Mouse (Mus musculus) bone marrow macrophage, adult 2 months (primary cell): ENCODE data around the gene Gm8369. TPM values are rescaled to one million over a fixed set of nuclear protein-coding genes. Genes with fewer than 3 reads are reported as not detected.
"Not testable (repeated sequence)": the region's sequence is repeated elsewhere in the genome, so short reads cannot be mapped to it uniquely, and the experiment has no call there.

Experiments used
- H3K27ac ChIP-seq: 2 replicates; pipeline ENCODE4 v1.5.1; 2012; ENCODE audit warnings: low read depth, low read length; ENCODE audit not compliant: insufficient read depth
- H3K4me1 ChIP-seq: 2 replicates; pipeline ENCODE4 v1.6.1; 2012; ENCODE audit warnings: low read length; ENCODE audit not compliant: control insufficient read depth, insufficient read depth
- H3K4me3 ChIP-seq: 2 replicates; pipeline ENCODE4 v1.5.1; 2012; ENCODE audit warnings: mild to moderate bottlenecking, low read length, moderate library complexity; ENCODE audit not compliant: insufficient read depth
- CTCF ChIP-seq: IDR thresholded peaks from 2 replicates; pipeline ENCODE4 v1.5.1; 2012; ENCODE audit warnings: low read depth, mild to moderate bottlenecking, low read length, moderate library complexity
- POLR2A ChIP-seq: IDR thresholded peaks from 2 replicates; pipeline ENCODE4 v1.6.1; 2012; ENCODE audit warnings: mild to moderate bottlenecking, low read depth, low read length, borderline replicate concordance
- polyA plus RNA-seq: library from polyadenylated mRNA; stranded (reverse); fragments of >200 nt; gene quantifications from 2 replicates; pipeline ENCODE4 v1.2.4, GENCODE M21; 2012; ENCODE audit not compliant: missing spikeins, insufficient read depth, insufficient read length

Gene Gm8369
- polyA plus RNA-seq: 13.4 and 15.4 TPM in 2 replicates

DNA sequence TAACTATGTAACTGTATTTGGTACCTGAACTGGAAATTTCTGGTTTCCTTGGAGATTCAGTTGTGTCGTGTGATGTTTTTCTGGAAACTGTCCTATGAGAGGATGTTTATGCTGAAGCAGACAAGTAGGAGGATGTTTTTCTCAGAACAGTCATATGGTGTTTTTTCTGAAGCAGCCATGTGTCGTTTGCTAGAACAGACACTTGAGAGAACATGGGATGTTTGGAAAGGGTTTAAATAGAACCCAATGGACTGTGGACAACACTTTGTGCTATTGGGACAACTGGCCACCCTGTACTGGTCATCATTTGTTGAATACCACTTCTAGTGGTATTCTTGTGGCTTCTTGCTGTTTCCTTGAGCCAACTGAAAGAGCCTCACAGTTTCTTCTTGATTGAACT, at the start of gene Gm8369:
TSS of gene Gm8369 (plus strand) at position 193 of the 400 bp plus-strand sequence.
- peaks cover 12% of the 10 kb centered on the region for H3K4me1 ChIP-seq
- no peak for TF ChIP-seq POLR2A
- TF ChIP-seq CTCF: no peak
- no peak within 1 kb of the TSS for H3K4me3 ChIP-seq
- peak within 1 kb of the TSS; percentile 11; the same call in 1 of the 2 replicates for H3K27ac ChIP-seq

DNA sequence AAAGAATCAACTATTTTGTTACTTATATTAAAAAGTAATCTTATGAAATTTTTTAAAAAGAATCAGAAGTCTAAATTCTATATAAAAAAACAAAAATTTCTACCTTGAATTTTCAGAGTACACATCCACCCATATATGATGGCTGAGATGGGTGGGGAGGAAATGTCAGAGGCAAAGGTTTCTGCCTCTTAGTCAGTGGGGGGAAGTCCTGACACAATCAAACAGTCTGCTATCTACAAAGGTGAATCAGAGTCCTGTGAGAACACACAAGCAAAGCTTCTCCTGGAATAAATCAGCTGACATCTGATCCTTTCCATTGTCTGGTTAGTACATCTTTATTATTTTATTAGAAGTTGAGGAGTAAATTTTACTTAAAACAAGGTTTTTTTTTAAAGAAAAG, 42.4 kb upstream of the Gm8369 start, which contains the start of gene Ms4a4b:
TSS of gene Ms4a4b (plus strand) at position 216 of the 400 bp plus-strand sequence.
- TF ChIP-seq POLR2A: no peak
- no peak for TF ChIP-seq CTCF

DNA sequence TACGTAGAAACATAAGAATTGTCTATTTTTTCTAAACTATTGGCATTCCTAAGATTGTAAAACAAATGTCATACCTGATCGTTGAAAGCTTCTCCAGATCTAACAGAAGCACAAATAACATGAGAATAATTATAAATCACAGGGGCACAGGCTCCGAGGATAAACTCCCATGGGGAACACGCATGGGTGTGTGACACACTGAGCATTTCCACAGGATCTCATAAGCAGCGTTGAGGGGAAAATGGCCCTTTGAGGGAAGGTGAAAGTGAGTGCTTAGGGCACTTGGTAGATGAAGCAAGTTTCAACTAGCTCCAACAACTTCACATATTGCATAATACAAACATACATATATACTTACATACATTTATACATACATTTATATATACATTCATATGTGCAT, 41.8 kb upstream of the Gm8369 start:
- TF ChIP-seq POLR2A: no peak
- TF ChIP-seq CTCF: no peak
- Histone ChIP-seq H3K27ac (no peak overlapping the region), H3K4me1 (peaks cover 14% of the 10 kb centered on the region), H3K4me3 (no peak overlapping the region)

More for the DNA sequence above, 42.4 kb upstream of the Gm8369 start, which contains the start of gene Ms4a4b:
- Histone ChIP-seq H3K4me1 (peaks cover 9% of the 10 kb centered on the region), H3K4me3 (no peak within 1 kb of the TSS), H3K27ac (no peak within 1 kb of the TSS)

DNA sequence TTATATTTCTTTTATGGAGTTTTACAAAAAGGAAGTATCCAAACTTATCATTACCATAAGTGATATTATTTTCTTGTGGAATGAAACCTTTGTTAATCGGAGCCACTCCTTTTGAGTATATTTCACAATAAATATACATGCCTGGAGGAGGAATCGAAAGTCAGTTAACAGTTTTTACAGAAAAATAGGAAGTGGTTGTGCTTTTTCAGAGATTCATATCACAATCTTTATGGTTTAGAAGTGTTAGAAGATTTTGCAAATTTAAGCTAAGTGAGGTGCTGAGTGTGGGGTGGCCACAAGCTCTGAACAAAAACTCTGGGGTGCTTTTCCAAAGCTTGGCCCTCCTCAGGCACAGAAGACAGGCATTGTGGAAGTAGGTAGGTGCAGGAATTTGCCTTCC, 38.5 kb upstream of the Gm8369 start:
- Histone ChIP-seq H3K27ac (peak overlapping the region; percentile 100), H3K4me1 (peaks cover 22% of the 10 kb centered on the region), H3K4me3 (no peak overlapping the region)
- TF ChIP-seq POLR2A: no peak
- no peak for TF ChIP-seq CTCF

DNA sequence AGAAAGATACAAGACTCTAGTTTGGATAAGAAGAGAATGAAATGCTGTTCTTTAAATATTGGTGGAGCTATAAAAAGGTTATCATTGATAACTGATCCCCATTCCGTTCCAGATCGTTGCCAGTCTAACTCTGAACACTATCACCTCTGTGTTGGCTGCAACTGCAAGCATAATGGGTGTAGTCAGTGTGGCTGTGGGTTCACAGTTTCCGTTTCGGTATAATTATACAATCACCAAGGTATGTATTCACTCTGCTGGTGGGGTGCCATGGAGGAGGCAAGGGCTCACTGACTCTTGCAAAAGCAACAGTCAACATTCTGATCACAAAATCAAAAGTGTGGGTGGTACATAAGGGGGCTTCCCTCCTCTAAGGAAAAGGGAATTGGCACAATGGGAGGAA, 26.7 kb upstream of the Gm8369 start:
- not testable (repeated sequence) for H3K4me3 ChIP-seq, H3K4me1 ChIP-seq, H3K27ac ChIP-seq

DNA sequence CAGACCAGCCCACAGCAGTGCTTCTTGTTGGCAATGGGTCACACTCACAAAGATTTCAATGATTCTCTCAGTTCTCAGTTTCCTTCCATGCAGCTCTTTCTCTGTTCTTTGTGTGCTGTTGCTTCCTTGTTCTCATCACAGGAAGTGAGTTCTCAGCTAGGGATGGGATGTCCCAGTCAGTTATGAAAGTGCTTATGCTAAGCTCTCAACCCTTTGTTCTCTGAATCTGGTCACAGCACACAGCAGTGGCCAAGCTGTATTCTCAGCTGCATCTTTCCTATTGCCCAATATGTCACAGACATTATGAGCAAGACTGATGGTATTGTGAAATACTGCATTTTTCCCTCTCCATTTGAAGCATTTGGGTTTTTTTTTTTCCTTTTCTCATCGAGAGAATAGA, 20.9 kb upstream of the Gm8369 start:
- H3K27ac ChIP-seq: peak overlapping the region; percentile 92
- H3K4me1 ChIP-seq: peaks cover 25% of the 10 kb centered on the region
- H3K4me3 ChIP-seq: 0 out of 2 replicates have a peak overlapping the region, but pooled peaks have one; percentile 30

DNA sequence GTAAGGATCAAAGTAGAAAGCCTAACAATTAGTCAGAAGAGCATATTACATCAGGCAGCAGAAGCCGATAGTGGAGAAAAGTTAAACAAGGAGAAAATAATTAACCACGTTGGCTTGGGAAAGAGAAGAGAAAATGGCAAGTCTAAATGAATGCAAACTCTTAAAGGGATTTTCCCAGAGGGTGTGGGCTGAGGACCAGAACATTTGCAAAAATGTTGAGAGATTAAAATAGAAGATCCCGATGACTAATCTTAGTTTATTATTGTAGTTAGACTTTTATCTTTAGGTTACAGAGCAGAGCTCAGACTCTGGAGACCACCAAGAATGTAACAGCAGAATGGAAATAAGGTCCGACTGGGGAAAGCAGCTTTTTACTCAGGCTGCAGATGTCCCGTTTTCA, 19.3 kb upstream of the Gm8369 start:
- no peak overlapping the region for H3K27ac ChIP-seq
- H3K4me3 ChIP-seq: no peak overlapping the region
- no peak for TF ChIP-seq POLR2A
- TF ChIP-seq CTCF: no peak
- H3K4me1 ChIP-seq: peaks cover 29% of the 10 kb centered on the region

DNA sequence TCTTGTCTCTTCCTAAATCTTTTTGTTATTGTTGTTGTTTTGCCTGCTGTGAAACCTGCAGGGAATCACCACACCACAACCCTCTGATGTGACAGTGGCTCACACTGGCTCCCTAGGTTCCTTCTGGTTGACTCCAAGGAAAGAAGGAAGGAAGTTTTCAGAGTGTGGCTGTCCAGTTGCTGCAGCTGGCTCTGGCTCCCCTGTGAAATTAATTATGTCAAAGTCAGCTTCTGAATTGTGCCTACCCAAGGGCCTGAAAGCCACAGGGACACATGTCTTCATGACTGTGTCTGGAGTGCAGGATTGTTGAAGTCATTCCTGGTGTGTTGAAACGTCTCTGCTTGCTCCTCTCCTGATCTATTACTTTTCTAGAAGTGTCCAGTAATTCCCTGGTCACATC, 17.4 kb upstream of the Gm8369 start:
- peaks cover 32% of the 10 kb centered on the region for H3K4me1 ChIP-seq
- H3K27ac ChIP-seq: peak overlapping the region; percentile 99
- H3K4me3 ChIP-seq: not testable (repeated sequence)

DNA sequence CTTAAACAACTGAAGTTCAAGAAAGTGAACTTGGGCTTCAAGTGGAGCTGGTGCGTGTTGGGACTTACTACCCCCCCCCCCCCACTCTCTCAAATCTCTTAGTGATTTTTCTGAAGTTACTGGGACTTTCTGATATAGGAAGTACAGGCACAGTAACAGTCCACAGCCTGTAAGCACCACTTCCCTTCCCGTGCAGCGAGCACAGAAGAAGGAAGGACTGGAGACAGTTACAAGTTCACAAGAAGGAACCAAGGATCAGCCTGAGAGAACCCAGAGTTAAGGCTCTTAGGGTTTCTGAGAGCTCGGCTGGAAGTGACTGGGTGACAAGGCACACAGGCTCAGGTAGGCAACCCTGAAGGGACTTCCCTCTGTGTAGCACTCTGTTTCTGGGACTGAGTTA, 16.5 kb upstream of the Gm8369 start, which contains the start of gene Ms4a6c:
TSS of gene Ms4a6c (plus strand) at position 152 of the 400 bp plus-strand sequence.
- H3K27ac ChIP-seq: peak within 1 kb of the TSS; percentile 99
- H3K4me1 ChIP-seq: peaks cover 32% of the 10 kb centered on the region
- peak within 1 kb of the TSS; percentile 79 for H3K4me3 ChIP-seq

DNA sequence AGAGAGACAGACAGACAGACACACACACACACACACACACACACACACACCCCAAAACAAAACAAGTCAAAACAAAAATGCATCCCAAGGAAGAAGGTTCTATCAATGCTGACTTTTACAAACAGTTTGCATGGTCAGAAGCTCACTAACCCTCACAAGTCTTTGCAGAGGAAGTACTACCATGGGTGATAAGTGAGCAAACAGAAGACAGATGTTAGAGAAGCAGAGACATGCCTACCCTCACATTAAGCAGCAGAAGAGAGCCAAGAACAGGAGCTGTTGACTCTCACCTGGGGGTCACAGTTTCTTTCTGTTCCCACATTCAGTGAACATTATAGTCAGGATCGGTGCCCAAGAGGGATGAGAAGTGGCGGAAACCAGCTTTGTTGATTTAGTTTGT, 6.0 kb upstream of the Gm8369 start:
- Histone ChIP-seq H3K4me3 (no peak overlapping the region), H3K27ac (no peak overlapping the region), H3K4me1 (peaks cover 10% of the 10 kb centered on the region)
- TF ChIP-seq CTCF (no peak), POLR2A (no peak)

DNA sequence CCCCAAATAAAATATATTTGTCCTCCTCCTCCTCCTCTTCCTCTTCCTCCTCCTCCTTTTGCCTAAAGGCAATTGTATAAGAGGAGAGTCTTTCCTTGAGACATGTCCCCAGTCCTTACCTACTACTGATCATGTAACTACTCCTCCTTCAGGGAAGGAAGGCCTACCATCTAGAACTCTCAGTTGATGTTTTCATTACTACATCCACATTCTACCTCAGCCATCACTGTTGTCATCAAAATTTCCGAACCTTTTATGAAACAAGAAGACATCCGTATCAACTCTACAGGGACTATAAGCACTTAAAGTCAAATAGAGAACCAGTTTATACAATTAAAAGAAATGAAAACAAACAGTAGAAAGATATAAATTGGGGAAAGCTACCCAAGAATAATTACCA, 3.1 kb upstream of the Gm8369 start:
- no peak for TF ChIP-seq POLR2A
- Histone ChIP-seq H3K4me3 (no peak overlapping the region), H3K4me1 (peaks cover 18% of the 10 kb centered on the region), H3K27ac (no peak overlapping the region)
